Mouse (Mus musculus) NIH3T3 (cell line): ENCODE measurements around the gene Icam2.
A peak's percentile ranks its signal among the peaks of the same experiment; 100 is the strongest.

Experiments
- DNase-seq: peaks from one replicate; pipeline ENCODE4 v3.0.0-alpha.2; 2012; ENCODE audit warnings: low read depth

The Icam2 gene

DNA sequence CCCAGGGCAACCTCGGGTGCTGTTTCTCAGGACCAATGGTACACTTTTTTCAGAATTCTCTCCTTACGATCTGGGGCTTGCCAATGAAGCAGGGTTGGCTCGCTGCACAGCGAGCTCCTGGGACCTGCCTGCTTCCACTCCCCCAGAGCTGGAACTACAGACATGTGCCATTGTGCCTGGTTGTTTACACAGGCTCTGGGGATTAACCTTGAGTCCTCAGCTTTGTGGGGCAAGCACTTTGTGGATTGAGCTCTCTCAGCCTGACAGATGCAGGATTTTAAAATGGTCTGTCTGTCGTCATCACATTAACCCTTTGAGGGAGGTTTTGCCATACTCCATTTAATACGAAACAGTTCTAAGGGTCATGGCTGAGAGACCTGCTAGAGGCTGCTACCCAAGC, 43.0 kb downstream of the Icam2 start:
- no peak for DNase-seq

- DNase-seq: no peak
Measured at GRCm38 (mm10) chr11:106340990-106341520, 46.8 kb downstream of the Icam2 start.

- DNase-seq: peak; percentile 46
Measured at GRCm38 (mm10) chr11:106339323-106339722, 48.6 kb downstream of the Icam2 start.

DNA sequence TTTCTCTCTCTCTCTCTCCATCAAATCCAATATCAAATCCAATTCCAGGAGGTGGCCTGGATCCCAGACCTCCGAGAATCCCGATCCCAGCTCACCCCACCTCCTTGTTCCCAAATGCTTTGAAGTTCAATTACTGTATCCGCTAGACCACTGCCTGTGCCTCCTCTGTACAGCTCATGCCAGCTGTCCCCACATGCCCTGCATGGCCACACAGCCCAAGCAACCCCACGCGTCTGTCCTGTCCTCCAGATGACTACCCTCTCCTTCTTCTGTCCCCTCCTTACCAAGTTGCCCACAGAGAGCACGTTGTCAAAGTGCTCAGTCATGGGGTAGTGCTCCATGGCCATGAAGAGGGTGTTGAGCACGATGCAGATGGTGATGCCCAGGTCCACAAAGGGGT, 49.0 kb downstream of the Icam2 start:
- DNase-seq: no peak

DNA sequence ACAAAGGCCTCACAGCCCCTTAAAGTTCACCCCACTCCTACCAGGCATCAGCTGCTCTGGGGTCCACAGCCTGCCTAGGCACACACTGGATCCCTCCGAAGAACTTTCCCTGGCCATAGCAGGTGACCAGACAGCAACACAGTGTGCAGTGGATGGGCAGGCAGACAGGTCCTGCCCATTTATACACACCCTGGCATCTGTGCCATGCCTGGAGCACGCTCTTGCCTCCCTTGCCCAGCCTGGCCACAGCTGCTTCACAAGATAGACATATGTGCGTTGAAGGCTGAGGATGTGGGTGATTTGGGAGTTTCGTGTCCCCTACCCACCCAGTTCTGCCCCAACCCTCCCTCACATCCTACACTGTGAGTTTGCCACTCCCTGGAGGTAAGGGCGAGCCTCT, 49.8 kb downstream of the Icam2 start:
- DNase-seq: no peak

GRCm38 (mm10) chr11:106334066-106334465, 53.8 kb downstream of the Icam2 start:
- DNase-seq: no peak

DNA sequence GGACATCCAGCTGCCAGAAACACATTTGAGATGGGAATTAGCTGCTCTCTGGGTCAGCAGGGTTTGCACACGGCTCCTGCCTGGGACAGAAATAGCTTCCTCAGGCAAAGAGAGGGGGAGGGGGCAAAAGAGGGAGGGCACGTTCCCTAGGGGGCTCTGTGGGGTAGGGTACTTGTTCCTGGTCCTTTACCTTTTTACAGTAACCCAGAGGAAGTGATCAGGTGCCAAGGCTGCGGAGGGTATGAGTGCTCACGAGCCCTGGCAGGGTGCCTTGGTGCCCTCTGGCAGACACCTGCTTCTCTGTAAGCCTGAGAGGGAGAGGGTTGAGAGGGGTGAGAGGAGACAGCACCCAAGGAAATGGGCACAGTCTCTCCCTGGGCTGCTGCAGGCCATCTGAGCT, 55.4 kb downstream of the Icam2 start:
- no peak for DNase-seq

GRCm38 (mm10) chr11:106329682-106330081, 58.2 kb downstream of the Icam2 start:
- peak; percentile 50 for DNase-seq

- no peak for DNase-seq
Measured at GRCm38 (mm10) chr11:106329128-106329527, 58.7 kb downstream of the Icam2 start.

DNA sequence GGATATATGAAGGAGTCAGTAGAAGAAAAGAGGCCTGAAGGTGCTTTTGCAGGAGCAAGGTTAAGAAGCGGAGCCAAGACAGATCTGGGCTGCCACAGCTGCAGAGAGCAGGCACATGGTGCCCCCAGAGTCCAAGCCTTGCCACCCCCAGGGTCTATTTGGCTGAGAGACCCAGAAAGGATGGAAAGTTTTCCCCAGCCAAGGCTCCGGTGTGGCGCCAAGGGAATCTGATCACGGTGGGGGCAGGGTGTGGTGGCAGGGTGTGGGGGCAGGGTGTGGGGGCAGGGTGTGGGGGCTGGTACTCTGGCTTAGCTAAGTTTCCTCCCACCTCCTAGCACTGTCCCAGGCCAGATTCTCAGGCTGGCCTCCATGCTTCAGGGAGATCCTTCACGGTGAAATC, 59.4 kb downstream of the Icam2 start:
- no peak for DNase-seq
